Mouse (Mus musculus): ENCODE results near the gene Cnnm2.

Cnnm2 gene

GRCm38 (mm10) chr19:46799903-46800583 is 38.6 kb downstream of the Cnnm2 start:
- no peak for DNase-seq (ENCODE audit: low read depth, low spot score)

- no peak for DNase-seq (ENCODE audit: low read depth, low spot score)
Measured at GRCm38 (mm10) chr19:46801492-46801891, 40.1 kb downstream of the Cnnm2 start.

- DNase-seq (ENCODE audit: low read depth, low spot score), result no peak
Measured at GRCm38 (mm10) chr19:46802306-46802705, 40.9 kb downstream of the Cnnm2 start.

GRCm38 (mm10) chr19:46803732-46804131 is 42.3 kb downstream of the Cnnm2 start:
- DNase-seq (ENCODE audit: low read depth, low spot score), result no peak

- no peak for DNase-seq (ENCODE audit: low read depth, low spot score)
Measured at GRCm38 (mm10) chr19:46804751-46805150, 43.4 kb downstream of the Cnnm2 start.

GRCm38 (mm10) chr19:46805933-46806688 is 44.7 kb downstream of the Cnnm2 start:
- DNase-seq (ENCODE audit: low read depth, low spot score), result no peak

GRCm38 (mm10) chr19:46808261-46808660 is 46.9 kb downstream of the Cnnm2 start:
- no peak for DNase-seq (ENCODE audit: low read depth, low spot score)

- no peak for DNase-seq (ENCODE audit: low read depth, low spot score)
Measured at GRCm38 (mm10) chr19:46809031-46809430, 47.6 kb downstream of the Cnnm2 start.

- DNase-seq (ENCODE audit: low read depth, low spot score), result peak; percentile 71
Measured at GRCm38 (mm10) chr19:46819276-46819675, 57.9 kb downstream of the Cnnm2 start.

GRCm38 (mm10) chr19:46822491-46822890 is 61.1 kb downstream of the Cnnm2 start:
- no peak for DNase-seq (ENCODE audit: low read depth, low spot score)

GRCm38 (mm10) chr19:46823759-46824158 is 62.4 kb downstream of the Cnnm2 start:
- no peak for DNase-seq (ENCODE audit: low read depth, low spot score)

- no peak for DNase-seq (ENCODE audit: low read depth, low spot score)
Measured at GRCm38 (mm10) chr19:46824867-46825266, 63.5 kb downstream of the Cnnm2 start.

GRCm38 (mm10) chr19:46827654-46828165 is 66.3 kb downstream of the Cnnm2 start:
- no peak for DNase-seq (ENCODE audit: low read depth, low spot score)

GRCm38 (mm10) chr19:46828961-46829360 is 67.6 kb downstream of the Cnnm2 start:
- DNase-seq (ENCODE audit: low read depth, low spot score), result no peak

- no peak for DNase-seq (ENCODE audit: low read depth, low spot score)
Measured at GRCm38 (mm10) chr19:46831381-46831780, 70.0 kb downstream of the Cnnm2 start.

GRCm38 (mm10) chr19:46834301-46834700 is 72.9 kb downstream of the Cnnm2 start:
- no peak for DNase-seq (ENCODE audit: low read depth, low spot score)

- peak; percentile 80 for DNase-seq (ENCODE audit: low read depth, low spot score)
Measured at GRCm38 (mm10) chr19:46835339-46835738, 73.9 kb downstream of the Cnnm2 start.

GRCm38 (mm10) chr19:46836085-46836484 is 74.7 kb downstream of the Cnnm2 start:
- DNase-seq (ENCODE audit: low read depth, low spot score), result peak; percentile 97

- no peak for DNase-seq (ENCODE audit: low read depth, low spot score)
Measured at GRCm38 (mm10) chr19:46837290-46838079, 76.1 kb downstream of the Cnnm2 start.

GRCm38 (mm10) chr19:46841016-46841415 is 79.6 kb downstream of the Cnnm2 start:
- no peak for DNase-seq (ENCODE audit: low read depth, low spot score)

GRCm38 (mm10) chr19:46843030-46843429 is 81.6 kb downstream of the Cnnm2 start:
- DNase-seq (ENCODE audit: low read depth, low spot score), result no peak

- DNase-seq (ENCODE audit: low read depth, low spot score), result no peak
Measured at GRCm38 (mm10) chr19:46846056-46846455, 84.7 kb downstream of the Cnnm2 start.

All from ES-CJ7 (cell line).